Mouse (Mus musculus) CH12.LX (cell line): Measurements from ENCODE around the gene Col8a1. TPM values are rescaled to one million over a fixed set of nuclear protein-coding genes. Genes with fewer than 3 reads are reported as not detected.

Experiments
- DNase-seq: peaks from one replicate; pipeline ENCODE4 v3.0.0-alpha.2; 2013; ENCODE audit errors: extremely low read depth
- H3K27ac ChIP-seq: 2 replicates; pipeline ENCODE4 v1.5.1; 2012; ENCODE audit warnings: low read depth, mild to moderate bottlenecking, control low read depth, moderate library complexity; ENCODE audit not compliant: insufficient read depth
- H3K27me3 ChIP-seq: replicated peaks from 2 replicates; pipeline ENCODE3; 2012; ENCODE audit warnings: inconsistent platforms
- H3K36me3 ChIP-seq, 2 experiments: replicated peaks in 1 of 2; 2 replicates each; pipeline versions ENCODE3 to v1.6.1; 2012; ENCODE audit warnings: inconsistent platforms in 1 of 2, low read length in 1 of 2, mild to moderate bottlenecking in 1 of 2, mixed read lengths in 1 of 2, moderate library complexity in 1 of 2; ENCODE audit not compliant: control insufficient read depth in 1 of 2, insufficient read depth in 1 of 2
- H3K4me1 ChIP-seq, 2 experiments: 2 replicates each; pipeline ENCODE4 v1.6.1; 2012; ENCODE audit warnings: inconsistent platforms in 1 of 2, moderate library complexity in 1 of 2; ENCODE audit not compliant: insufficient read depth in 2 of 2, control insufficient read depth in 1 of 2
- H3K4me2 ChIP-seq: 2 replicates; pipeline ENCODE4 v1.6.1; 2012; ENCODE audit warnings: low read depth, mild to moderate bottlenecking, control low read depth; ENCODE audit not compliant: poor library complexity, insufficient read depth, severe bottlenecking
- H3K4me3 ChIP-seq, 3 experiments: fragments of 150-350 bp in 1 of 3; sonication (generic) in 1 of 3; replicated peaks in 1 of 3; 2 replicates each; pipeline versions ENCODE3 to v1.5.1; 2011 to 2012; ENCODE audit warnings: low read depth in 2 of 3, low read length in 2 of 3, mild to moderate bottlenecking in 2 of 3, moderate library complexity in 2 of 3, control low read depth in 1 of 3, improper control_type of control experiment in 1 of 3, inconsistent platforms in 1 of 3, mixed read lengths in 1 of 3; ENCODE audit not compliant: poor library complexity in 1 of 3
- H3K79me2 ChIP-seq: replicated peaks from 2 replicates; pipeline ENCODE4 v1.6.1; 2012; ENCODE audit warnings: mild to moderate bottlenecking, moderate library complexity; ENCODE audit not compliant: control insufficient read depth, poor library complexity, insufficient read depth, severe bottlenecking; ENCODE audit errors: extremely low read depth
- H3K9ac ChIP-seq: 2 replicates; pipeline ENCODE4 v1.6.1; 2012; ENCODE audit warnings: low read depth, mild to moderate bottlenecking, control low read depth, moderate library complexity; ENCODE audit not compliant: insufficient read depth
- H3K9me3 ChIP-seq: replicated peaks from 2 replicates; pipeline ENCODE3; 2012; ENCODE audit warnings: low read length, inconsistent platforms, mixed read lengths
- BHLHE40 ChIP-seq: IDR thresholded peaks from 2 replicates; pipeline ENCODE4 v1.6.1; 2011; ENCODE audit warnings: mild to moderate bottlenecking, low read depth, low read length, improper control_type of control experiment
- CHD1 ChIP-seq: IDR thresholded peaks from 2 replicates; pipeline ENCODE4 v1.6.1; 2012; ENCODE audit warnings: low read depth, low read length, improper control_type of control experiment, inconsistent platforms
- CHD2 ChIP-seq: IDR thresholded peaks from 2 replicates; pipeline ENCODE4 v1.6.1; 2011; ENCODE audit warnings: low read length, improper control_type of control experiment
- CTCF ChIP-seq, 2 experiments: IDR thresholded peaks in 1 of 2; conservative IDR thresholded peaks in 1 of 2; 2 replicates each; pipeline ENCODE4 v1.5.1; 2011 to 2012; ENCODE audit warnings: low read depth in 2 of 2, low read length in 2 of 2, improper control_type of control experiment in 1 of 2, inconsistent platforms in 1 of 2, mild to moderate bottlenecking in 1 of 2, moderate library complexity in 1 of 2
- ETS1 ChIP-seq: conservative IDR thresholded peaks from 2 replicates; pipeline ENCODE4 v1.6.1; 2012; ENCODE audit warnings: low read depth, mild to moderate bottlenecking, inconsistent platforms, low read length, improper control_type of control experiment, moderate library complexity
- GABPA ChIP-seq: IDR thresholded peaks from 2 replicates; pipeline ENCODE4 v1.6.1; 2012; ENCODE audit warnings: low read depth, low read length, improper control_type of control experiment, inconsistent platforms; ENCODE audit not compliant: insufficient replicate concordance
- MAFK ChIP-seq: IDR thresholded peaks from 2 replicates; pipeline ENCODE4 v1.6.1; 2011; ENCODE audit warnings: low read length, improper control_type of control experiment; ENCODE audit not compliant: insufficient replicate concordance
- MAZ ChIP-seq: IDR thresholded peaks from 2 replicates; pipeline ENCODE4 v1.6.1; 2012; ENCODE audit warnings: low read depth, mild to moderate bottlenecking, inconsistent platforms, low read length, improper control_type of control experiment, moderate library complexity
- MXI1 ChIP-seq: IDR thresholded peaks from 2 replicates; pipeline ENCODE4 v1.6.1; 2011; ENCODE audit warnings: mild to moderate bottlenecking, low read depth, low read length, improper control_type of control experiment
- MYC ChIP-seq: IDR thresholded peaks from 2 replicates; pipeline ENCODE4 v1.6.1; 2011; ENCODE audit warnings: low read depth, mild to moderate bottlenecking, improper control_type of control experiment, low read length
- NELFE ChIP-seq: IDR thresholded peaks from 2 replicates; pipeline ENCODE4 v1.6.1; 2011; ENCODE audit warnings: low read depth, low read length, improper control_type of control experiment
- NRF1 ChIP-seq: IDR thresholded peaks from 2 replicates; pipeline ENCODE4 v1.6.1; 2014; ENCODE audit warnings: low read depth, mild to moderate bottlenecking, inconsistent platforms, low read length, improper control_type of control experiment, moderate library complexity
- POLR2A ChIP-seq: IDR thresholded peaks from 2 replicates; pipeline ENCODE4 v1.6.1; 2011; ENCODE audit warnings: low read depth, mild to moderate bottlenecking, improper control_type of control experiment, low read length
- RAD21 ChIP-seq: IDR thresholded peaks from 2 replicates; pipeline ENCODE4 v1.6.1; 2011; ENCODE audit warnings: low read depth, mild to moderate bottlenecking, low read length, improper control_type of control experiment, moderate library complexity
- RCOR1 ChIP-seq: conservative IDR thresholded peaks from 2 replicates; pipeline ENCODE4 v1.6.1; 2012; ENCODE audit warnings: low read depth, mild to moderate bottlenecking, inconsistent platforms, low read length, improper control_type of control experiment
- SIN3A ChIP-seq: IDR thresholded peaks from 2 replicates; pipeline ENCODE4 v1.6.1; 2012; ENCODE audit warnings: low read length, improper control_type of control experiment, inconsistent platforms
- SMC3 ChIP-seq: IDR thresholded peaks from 2 replicates; pipeline ENCODE4 v1.6.1; 2011; ENCODE audit warnings: low read depth, low read length, improper control_type of control experiment
- TCF12 ChIP-seq: IDR thresholded peaks from 2 replicates; pipeline ENCODE4 v1.6.1; 2014; ENCODE audit warnings: low read depth, mild to moderate bottlenecking, inconsistent platforms, low read length, improper control_type of control experiment
- UBTF ChIP-seq: IDR thresholded peaks from 2 replicates; pipeline ENCODE4 v1.6.1; 2012; ENCODE audit warnings: low read depth, mild to moderate bottlenecking, inconsistent platforms, low read length, improper control_type of control experiment, moderate library complexity
- USF2 ChIP-seq: conservative IDR thresholded peaks from 2 replicates; pipeline ENCODE4 v1.6.1; 2011; ENCODE audit warnings: low read depth, low read length, improper control_type of control experiment
- ZKSCAN1 ChIP-seq: IDR thresholded peaks from 2 replicates; pipeline ENCODE4 v1.6.1; 2012; ENCODE audit warnings: low read depth, inconsistent platforms, low read length, improper control_type of control experiment, borderline replicate concordance
- ZMIZ1 ChIP-seq: IDR thresholded peaks from 2 replicates; pipeline ENCODE4 v1.6.1; 2012; ENCODE audit warnings: low read depth, mild to moderate bottlenecking, inconsistent platforms, low read length, improper control_type of control experiment
- dilution Hi-C: fragments of 300-500 bp; cut with MboI; formaldehyde crosslinking; loops from 2 replicates; pipeline ENCODE4 v1.14.3; 2020; ENCODE audit warnings: low sequenced_read_pairs; ENCODE audit not compliant: extremely low pct_unique_long_range_greater_than_20kb, extremely low pct_ligation_motif_present
- in situ Hi-C: fragments of 300-500 bp; cut with MboI; formaldehyde crosslinking; loops from 3 replicates; pipeline ENCODE4 v1.14.3; 2019; ENCODE audit warnings: low sequenced_read_pairs, low pct_ligation_motif_present, low pct_unique_long_range_greater_than_20kb, mixed read lengths
- polyA plus RNA-seq: library from polyadenylated mRNA; unstranded; fragments of >175 nt; gene quantifications from 2 replicates; pipeline ENCODE4 v1.2.1, GENCODE M21; 2012; ENCODE audit warnings: low read depth; ENCODE audit not compliant: insufficient read length
- total RNA-seq, 2 experiments: library from RNA; depleted of rRNA; stranded (reverse); fragments of 300-350 nt in 1 of 2; fragments of >200 nt in 1 of 2; gene quantifications; 2 replicates each; pipeline ENCODE4 v1.2.3; 2012 to 2014

The Col8a1 gene
- total and polyA plus RNA-seq, 3 experiments: not detected

DNA sequence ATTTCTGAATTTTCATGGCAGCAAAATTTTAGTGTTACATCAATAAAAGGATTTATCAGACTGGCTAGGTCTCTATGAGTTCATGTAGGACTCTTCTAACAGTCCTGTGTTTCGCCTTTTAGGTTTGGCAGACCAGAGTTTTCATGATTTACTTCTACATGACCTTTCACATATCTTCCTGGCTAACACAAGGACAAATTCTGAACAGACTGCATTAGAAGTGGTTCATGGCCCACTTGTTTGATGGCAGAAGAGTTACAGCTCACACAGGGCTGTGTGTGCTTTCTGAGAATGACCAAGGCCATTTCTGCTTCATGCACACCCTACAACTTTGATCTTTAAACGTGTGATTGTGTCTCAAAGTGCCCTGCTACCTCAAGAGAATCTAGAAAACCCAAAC lies 82.3 kb downstream of the Col8a1 start:
- H3K36me3 ChIP-seq: no peaks in the 10 kb centered on the region
- H3K27me3 ChIP-seq: peaks cover 1% of the 10 kb centered on the region
- no peaks in the 10 kb centered on the region for H3K79me2 ChIP-seq
- 0 out of 4 replicates have a peak, but pooled peaks cover 0 to 2% of the 10 kb centered on the region in 2 experiments for H3K4me1 ChIP-seq
- no peak overlapping the region for H3K4me3 ChIP-seq
- no peaks in the 10 kb centered on the region for H3K9me3 ChIP-seq
- dilution Hi-C loops: no loop called here
- no peak overlapping the region for H3K4me2 ChIP-seq
- TF ChIP-seq MYC: no peak
- no peak for TF ChIP-seq POLR2A
- TF ChIP-seq RCOR1: no peak
- no peak for TF ChIP-seq SMC3
- no peak for TF ChIP-seq CHD2
- TF ChIP-seq CTCF (conservative IDR thresholded peaks at IDR 0.05 in 1 of 2, IDR thresholded peaks at IDR 0.05 in 1 of 2; ENCODE audit: low read depth in 2 of 2, low read length in 2 of 2): no peak
- no peak for TF ChIP-seq USF2
- no peak for TF ChIP-seq MXI1
- no peak for TF ChIP-seq TCF12
- TF ChIP-seq, all 38 proteins: peak for 0
- DNase-seq: no peak
- Histone ChIP-seq H3K9ac (no peak overlapping the region), H3K27ac (no peak overlapping the region)
- in situ Hi-C loops: loop anchor here (25.0 kb wide), 2 partner anchors 615 to 990 kb away; partner anchors contain the start of gene Cpox

DNA sequence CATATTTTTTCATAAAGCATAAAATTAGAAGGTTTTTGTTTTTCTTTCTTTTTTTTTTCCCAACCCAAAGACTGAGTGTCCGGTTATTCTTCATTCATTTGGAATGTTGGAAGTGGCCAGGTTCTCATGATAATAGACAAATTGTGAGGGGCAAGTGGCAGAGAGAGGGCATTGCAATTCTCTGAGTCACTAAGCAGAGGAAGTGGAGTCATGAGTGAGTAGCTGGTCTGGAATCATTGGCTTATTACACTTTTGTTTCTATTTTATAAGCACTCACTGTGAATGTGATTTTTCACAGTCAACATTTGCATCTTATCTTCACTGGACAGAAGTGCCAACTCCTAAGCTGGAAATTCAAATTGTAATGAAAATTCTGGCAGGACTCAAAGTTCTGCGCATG lies 82.9 kb downstream of the Col8a1 start:
- TF ChIP-seq SIN3A: no peak
- no peak for TF ChIP-seq BHLHE40
- no peak for TF ChIP-seq GABPA
- no peak for TF ChIP-seq NELFE
- no peak for TF ChIP-seq CTCF (conservative IDR thresholded peaks at IDR 0.05 in 1 of 2, IDR thresholded peaks at IDR 0.05 in 1 of 2; ENCODE audit: low read depth in 2 of 2, low read length in 2 of 2)
- TF ChIP-seq MAFK: no peak
- TF ChIP-seq ZMIZ1: no peak
- TF ChIP-seq MAZ: no peak
- TF ChIP-seq NRF1: no peak
- no peak for TF ChIP-seq UBTF
- no peak for TF ChIP-seq ETS1
- no peak for TF ChIP-seq RAD21
- TF ChIP-seq CHD1: no peak
- no peak for TF ChIP-seq CHD2
- TF ChIP-seq ZKSCAN1: no peak
- no peak for TF ChIP-seq TCF12
- no peak overlapping the region for H3K27ac ChIP-seq
- no peak overlapping the region for H3K4me3 ChIP-seq
- peaks cover 1% of the 10 kb centered on the region for H3K27me3 ChIP-seq
- H3K4me2 ChIP-seq: no peak overlapping the region
- no peaks in the 10 kb centered on the region for H3K9me3 ChIP-seq
- 0 out of 4 replicates have a peak, but pooled peaks cover 0 to 2% of the 10 kb centered on the region in 2 experiments for H3K4me1 ChIP-seq
- no peak for DNase-seq
- no peaks in the 10 kb centered on the region for H3K36me3 ChIP-seq
- H3K79me2 ChIP-seq: no peaks in the 10 kb centered on the region
- in situ Hi-C loops: loop anchor here (25.0 kb wide), 2 partner anchors 616 to 991 kb away; partner anchors contain the start of gene Cpox
- no peak overlapping the region for H3K9ac ChIP-seq
- dilution Hi-C loops: no loop called here
